Mouse (Mus musculus) lung, adult 10 weeks (tissue): ENCODE results near the gene Zdhhc12. TPM values are rescaled to one million over a fixed set of nuclear protein-coding genes. Genes with fewer than 3 reads are reported as not detected.

Experiments used
- polyA plus RNA-seq: library from polyadenylated mRNA; stranded (reverse); fragments of 350-450 nt; fragmentation: Illumina TruSeq; extraction: RNeasy Lipid Tissue Mini Kit (QIAGEN cat#74804); gene quantifications from one replicate; pipeline ENCODE4 v1.2.3, GENCODE M21; 2014; ENCODE audit warnings: low read depth, low replicate concordance; ENCODE audit not compliant: insufficient read depth

Zdhhc12 gene
- polyA plus RNA-seq, result 15.1 TPM

DNA sequence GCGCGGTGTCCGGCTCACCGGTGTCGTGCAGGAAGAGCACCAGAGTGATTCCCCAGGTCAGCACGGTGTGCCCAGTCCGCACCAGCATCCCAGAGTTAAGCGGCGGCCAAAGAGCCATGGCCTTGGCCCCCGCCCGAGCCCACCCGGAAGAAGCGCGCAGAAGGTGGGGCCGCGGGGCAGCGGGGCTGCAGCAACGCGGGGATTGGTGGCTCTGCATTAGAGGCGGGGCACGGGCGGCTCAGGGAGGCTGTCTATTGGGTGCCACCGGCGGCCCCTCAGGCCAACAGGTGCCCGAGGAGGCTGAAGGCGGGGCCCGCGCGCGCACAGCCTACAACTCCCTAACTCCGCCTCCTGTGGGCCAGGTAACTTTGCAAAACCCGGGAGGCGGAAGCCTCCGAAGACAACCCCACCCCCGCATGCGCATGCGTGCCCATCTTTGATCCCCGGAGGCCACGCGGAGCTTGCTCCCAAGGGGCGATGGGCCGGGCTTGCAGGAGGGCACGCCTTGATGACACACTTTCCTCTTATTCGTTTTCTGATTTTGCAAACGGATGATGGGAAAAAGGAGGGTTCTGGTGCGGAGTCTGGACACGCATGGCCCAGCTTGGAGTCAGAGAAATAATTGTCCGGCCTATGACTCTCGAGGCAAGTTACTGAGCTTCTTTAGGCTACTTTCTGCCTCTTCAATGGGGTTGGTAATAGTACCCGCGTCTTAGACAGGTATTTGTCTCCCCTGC lies at the start of gene Zdhhc12:
Gene Zdhhc12, minus strand, starts transcription at position 178 of the 737 bp plus-strand sequence.

DNA sequence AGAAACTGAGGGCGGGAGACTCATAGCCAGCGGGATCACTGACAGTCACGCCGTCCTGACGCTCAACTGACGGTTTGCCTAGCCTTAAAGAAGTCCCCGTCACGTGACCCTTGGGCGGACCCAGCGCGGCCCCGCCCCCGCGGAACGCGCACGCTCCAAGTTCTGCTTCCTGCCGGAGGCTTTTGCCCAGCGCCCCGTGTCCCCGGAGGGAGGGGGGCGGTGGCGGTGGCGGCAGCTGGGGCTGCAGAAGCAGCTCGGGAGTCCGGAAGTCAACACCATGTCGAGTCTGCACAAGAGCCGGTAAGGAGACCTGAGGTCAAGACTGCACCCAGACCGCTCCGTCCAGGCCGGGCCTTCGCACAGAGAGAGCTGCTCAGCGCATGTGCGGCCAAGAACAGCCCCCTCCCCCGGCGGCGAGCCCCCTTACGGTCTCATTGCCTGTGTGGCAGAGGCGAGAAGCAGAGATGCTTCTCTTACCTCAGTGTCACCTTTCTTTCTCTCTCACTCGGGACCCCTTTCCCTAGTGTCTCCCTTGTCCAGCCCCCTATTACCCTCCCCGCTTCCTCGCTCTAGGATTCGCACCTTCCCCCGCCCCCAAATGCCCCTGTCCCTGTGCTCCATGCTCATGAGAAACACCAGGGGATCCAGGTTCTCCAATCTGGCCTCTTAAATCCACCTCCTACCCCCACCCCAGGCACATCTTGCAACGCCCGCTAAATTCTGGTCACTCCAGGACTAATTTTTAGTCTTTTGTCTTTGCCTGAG lies 40.3 kb upstream of the Zdhhc12 start, which contains the start of gene Tbc1d13:
Gene Tbc1d13, plus strand, starts transcription at position 134 of the 765 bp plus-strand sequence.

DNA sequence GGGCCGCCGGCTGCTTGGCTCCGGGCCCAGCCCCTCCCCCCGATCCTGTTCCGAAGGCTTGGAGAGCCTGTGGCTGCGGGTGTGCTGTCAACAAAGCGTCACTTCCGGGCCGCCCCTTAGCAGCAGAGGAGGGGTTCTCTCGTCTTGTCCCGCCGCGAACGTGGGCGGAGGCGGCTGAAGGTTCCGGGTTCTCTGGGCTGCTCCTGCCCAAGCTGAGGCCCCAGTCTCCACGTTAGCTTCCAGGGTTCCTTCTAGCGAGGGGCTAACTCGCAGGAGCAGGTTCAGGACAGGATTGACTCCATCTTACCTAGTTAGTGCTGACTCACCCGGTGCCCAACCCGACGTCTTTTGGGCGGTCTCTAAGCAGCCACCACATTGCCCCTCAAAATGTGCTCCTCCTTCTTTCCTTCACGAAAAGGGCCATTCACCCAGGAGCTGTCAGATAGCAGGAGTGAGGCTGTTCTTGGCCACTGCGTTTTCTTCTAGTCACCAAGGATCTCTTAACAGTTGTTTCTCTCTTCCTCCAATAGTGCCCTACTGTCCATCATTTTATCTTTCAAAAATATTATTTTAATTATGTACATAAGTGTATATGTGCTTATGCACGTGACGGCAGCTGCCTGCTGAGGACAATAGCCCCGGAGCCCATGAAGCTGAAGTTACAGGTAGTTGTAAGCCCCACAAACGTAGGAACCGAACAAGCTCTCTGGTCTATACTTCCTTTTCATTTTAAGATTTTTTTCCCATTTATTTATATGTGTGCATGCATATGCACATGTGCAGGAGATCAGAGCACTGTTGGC lies 31.2 kb upstream of the Zdhhc12 start, which contains the start of gene Zer1:
Gene Zer1, minus strand, starts transcription at position 114 of the 803 bp plus-strand sequence.

DNA sequence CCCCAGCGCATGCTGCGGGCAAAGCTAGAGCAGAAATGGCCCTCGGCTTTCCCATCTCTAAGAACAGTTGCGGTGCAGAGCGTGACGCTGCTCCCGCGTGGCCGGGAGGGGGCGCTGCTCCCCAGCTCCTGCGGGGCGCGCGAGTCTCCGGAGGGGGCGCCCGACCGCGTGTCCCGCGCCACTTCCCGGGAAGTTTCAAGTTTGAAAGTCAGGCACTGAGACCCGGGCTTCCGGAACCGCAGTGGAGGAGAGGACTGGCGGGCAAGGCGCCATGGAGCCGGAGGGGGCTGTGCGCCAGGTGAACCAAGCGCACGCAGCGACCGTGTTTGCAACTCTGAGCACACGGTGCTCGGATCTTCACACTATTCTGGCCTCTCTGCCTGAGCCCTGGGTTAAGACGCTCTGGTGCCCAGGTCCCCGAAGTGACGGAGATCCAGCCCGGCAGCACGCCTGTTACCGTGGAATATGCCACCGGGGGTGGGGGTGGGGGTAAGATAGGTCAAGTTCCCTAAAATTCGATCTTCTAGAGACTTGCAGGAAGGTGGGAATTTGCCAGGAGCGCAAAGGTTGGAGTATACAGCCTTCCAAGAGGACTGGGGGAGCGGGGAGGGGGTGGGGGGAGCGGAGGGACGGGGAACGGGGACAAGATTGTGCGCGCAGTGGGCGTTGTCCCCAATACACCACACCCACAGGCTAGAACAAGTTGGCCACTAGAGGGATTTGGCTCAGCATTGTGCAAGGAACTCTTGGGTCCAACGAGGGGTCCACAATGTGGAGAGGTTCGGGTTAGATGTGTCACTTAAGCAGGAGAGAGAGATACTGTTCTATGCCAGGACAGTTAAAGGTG lies 15.7 kb downstream of the Zdhhc12 start, which contains the start of gene Pkn3:
Gene Pkn3, plus strand, starts transcription at position 183 of the 847 bp plus-strand sequence.

DNA sequence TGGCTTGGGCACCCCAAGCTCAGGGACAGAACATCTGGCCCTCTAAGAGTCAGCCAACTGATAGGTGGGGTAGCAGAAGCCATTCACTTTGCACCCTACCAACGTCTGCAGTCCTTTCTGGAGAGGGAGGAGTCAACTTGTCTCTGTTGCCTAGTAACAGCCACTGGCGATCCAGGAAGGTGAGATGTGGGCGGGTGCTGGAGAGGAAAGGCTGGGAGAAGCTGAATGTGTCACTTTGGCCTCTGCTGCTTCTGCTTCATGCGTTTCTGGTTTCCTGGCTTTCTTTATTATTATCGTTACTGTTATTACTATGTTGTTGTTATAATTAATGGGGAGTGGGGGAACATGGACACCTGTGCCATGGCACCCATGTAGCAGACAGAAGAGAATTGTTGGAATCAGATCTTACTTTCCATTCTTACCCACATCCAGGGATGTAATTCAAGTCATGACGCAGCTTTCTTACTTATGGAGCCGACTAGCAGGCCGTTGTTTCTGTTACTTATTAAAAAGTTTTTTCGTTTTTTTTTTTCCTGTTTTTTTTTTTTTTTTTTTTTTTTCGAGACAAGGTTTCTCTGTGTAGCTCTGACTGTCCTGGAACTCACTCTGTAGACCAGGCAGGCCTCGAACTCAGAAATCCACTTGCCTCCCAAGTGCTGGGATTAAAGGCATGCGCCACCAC lies 36.1 kb downstream of the Zdhhc12 start, which contains the start of gene Set:
Gene Set, plus strand, starts transcription at position 156 of the 682 bp plus-strand sequence.

DNA sequence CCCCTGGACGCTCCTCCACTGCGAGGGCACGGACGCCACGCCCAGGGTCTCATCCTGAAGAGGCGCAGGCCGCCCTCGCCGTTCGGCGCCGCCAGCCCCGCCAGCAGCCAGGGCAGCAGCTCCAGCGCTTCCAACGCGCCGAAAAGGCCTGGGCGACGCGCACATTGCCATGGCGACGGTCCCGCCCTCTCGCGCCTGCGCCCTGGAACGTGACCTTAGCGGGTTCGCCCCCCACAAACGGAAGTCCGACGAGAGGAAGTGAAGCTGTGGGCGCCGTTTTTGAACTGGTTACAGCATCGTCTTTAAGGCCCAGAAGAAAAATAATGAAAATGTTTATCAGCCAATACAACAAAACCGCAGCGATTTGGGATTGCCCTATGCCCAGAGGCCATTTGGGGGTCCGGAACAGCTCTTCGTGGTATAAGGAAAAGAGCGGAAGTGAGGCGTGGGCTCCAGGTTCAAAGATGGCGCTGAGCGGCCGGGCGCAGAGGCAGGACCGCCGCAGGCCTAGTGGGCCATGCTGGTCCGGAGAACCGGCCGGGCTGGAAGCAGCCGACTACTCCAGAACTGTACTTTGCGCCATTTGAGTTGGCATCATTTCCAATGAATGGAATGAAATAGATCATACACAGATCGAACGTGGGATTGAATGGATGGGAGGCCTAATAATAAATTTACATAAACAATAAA lies 44.6 kb downstream of the Zdhhc12 start, which contains the start of gene Wdr34:
Gene Wdr34, minus strand, starts transcription at position 183 of the 690 bp plus-strand sequence.

Other genes starting within 250 kb of the Zdhhc12 start
- 2.7 TPM for gene Cercam, start 224.5 kb downstream of the Zdhhc12 start, polyA plus RNA-seq
- gene Odf2, start 204.4 kb downstream of the Zdhhc12 start, polyA plus RNA-seq, result 14.0 TPM
- 16.5 TPM for gene Gle1, start 158.2 kb downstream of the Zdhhc12 start, polyA plus RNA-seq
- 194 TPM for gene Sptan1, start 128.1 kb downstream of the Zdhhc12 start, polyA plus RNA-seq
- gene Wdr34, start 44.8 kb downstream of the Zdhhc12 start, polyA plus RNA-seq, result 15.4 TPM
- 96.8 TPM for gene Set, start 36.3 kb downstream of the Zdhhc12 start, polyA plus RNA-seq
- gene Pkn3, start 16.0 kb downstream of the Zdhhc12 start, polyA plus RNA-seq, result 8.9 TPM
- 9.9 TPM for gene Zer1, start 30.9 kb upstream of the Zdhhc12 start, polyA plus RNA-seq
- gene Tbc1d13, start 40.1 kb upstream of the Zdhhc12 start, polyA plus RNA-seq, result 19.2 TPM
- 20.2 TPM for gene Endog, start 77.8 kb upstream of the Zdhhc12 start, polyA plus RNA-seq
- 13.8 TPM for gene Spout1, start 84.8 kb upstream of the Zdhhc12 start, polyA plus RNA-seq
- 11.1 TPM for gene Kyat1, start 112.2 kb upstream of the Zdhhc12 start, polyA plus RNA-seq
- gene Lrrc8a, start 144.1 kb upstream of the Zdhhc12 start, polyA plus RNA-seq, result 16.7 TPM
- 0.40 TPM for gene Gm28035, start 146.9 kb upstream of the Zdhhc12 start, polyA plus RNA-seq
- 16.4 TPM for gene Phyhd1, start 172.6 kb upstream of the Zdhhc12 start, polyA plus RNA-seq
- not detected for gene Gm28038, start 187.4 kb upstream of the Zdhhc12 start, polyA plus RNA-seq
- 11.8 TPM for gene Dolk, start 192.7 kb upstream of the Zdhhc12 start, polyA plus RNA-seq
- gene Nup188, start 192.7 kb upstream of the Zdhhc12 start, polyA plus RNA-seq, result 7.2 TPM